Mouse (Mus musculus) liver, adult (tissue): ENCODE results near the gene Rack1.

ENCODE experiments used
- GATA4 ChIP-seq: IDR thresholded peaks from 2 replicates; pipeline ENCODE4 v1.6.1; 2014; ENCODE audit warnings: mild to moderate bottlenecking, low read length; ENCODE audit not compliant: insufficient replicate concordance

Gene Rack1

DNA sequence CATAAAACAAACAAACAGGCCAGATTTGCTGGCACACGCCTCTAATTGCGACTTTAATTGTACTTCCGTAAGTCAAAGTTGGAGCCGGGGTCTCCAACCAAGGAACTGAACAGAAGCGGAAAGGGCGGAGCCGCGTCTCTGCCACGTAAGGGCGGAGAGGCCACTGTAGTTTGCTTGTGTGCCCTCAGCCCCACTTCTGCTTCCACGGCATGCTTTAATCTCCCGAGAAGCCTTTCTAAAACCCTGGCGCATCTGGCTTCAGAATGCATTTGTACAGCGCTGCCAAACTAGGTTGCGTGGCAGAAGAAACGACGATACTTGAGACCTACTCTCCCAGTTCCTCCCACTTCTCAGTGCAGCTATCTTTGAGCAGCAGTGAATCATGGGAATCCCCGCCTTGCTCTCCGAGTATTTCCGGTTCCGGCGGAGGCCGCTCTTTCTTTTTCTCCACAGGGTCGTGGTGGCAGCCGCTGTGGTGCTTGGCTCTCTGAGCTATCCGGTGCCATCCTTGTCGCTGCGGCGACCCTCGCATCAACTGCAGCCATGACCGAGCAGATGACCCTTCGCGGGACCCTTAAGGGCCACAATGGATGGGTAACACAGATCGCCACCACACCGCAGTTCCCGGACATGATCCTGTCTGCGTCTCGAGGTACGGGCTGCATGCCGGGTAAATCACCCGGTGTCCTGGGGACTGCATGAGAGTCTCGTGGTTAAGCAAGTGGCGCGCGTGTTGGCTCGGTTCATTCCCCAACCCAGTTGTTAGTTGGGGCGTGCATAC lies at the start of gene Rack1:
Gene Rack1, plus strand, starts transcription at position 412 of the 781 bp plus-strand sequence.
- peak; percentile 89; the same call in 1 of the 2 replicates for TF ChIP-seq GATA4

DNA sequence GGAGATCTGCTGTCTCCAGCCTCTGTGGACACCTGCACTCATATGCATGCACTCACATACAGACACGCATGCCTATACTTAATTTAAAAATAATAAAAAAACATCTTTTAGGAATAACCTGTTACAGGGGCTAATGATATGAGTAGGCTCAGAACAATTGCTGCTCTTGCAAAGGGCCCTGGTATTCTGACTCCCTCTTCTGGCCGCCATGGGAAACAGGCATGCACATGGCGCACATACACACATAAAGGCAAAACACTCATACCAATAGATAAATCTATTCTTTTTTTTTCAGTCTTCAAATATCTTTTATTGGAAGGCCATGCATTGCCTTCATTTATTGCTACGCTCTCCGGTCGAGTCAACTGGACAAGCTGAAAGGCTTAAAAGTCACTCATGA lies 49.7 kb upstream of the Rack1 start:
- no peak for TF ChIP-seq GATA4

DNA sequence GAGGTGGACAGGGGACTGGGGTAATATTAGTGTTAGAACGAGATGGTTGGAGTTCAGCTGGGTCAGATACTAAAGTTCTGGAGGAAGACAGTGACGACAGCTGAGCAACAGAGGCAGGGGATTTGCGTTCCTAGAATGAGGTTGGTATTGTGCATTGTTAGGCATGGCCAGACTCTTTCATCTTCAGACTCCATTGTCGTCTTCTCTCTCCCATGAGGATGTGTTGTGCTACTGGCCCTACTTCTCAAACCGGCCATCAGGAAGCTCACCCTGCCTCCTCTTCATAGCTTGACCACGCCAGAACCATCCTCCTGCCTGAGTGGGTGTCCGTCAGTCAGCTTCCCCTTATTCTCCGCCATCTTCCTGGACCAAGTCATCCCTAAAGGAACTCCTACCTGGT lies 41.1 kb upstream of the Rack1 start:
- TF ChIP-seq GATA4, result no peak

DNA sequence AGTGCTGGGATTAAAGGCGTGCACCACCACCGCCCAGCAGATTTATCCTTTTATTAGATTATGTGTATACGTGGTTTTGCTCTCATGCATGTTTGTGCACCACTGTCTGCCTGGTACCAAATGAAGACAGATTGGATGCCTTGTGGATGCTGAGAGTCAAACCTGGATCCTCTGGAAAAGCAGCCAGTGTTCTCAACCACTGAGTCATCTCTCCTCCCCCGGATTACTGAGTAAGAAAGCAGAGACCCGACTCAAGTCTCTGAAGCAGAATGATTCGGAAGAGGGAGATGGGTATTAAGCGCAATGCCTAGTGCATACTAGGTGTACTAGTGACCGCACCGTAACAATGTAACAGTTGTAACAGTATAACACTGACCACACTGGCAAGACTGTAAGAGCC lies 36.0 kb upstream of the Rack1 start:
- TF ChIP-seq GATA4, result no peak

DNA sequence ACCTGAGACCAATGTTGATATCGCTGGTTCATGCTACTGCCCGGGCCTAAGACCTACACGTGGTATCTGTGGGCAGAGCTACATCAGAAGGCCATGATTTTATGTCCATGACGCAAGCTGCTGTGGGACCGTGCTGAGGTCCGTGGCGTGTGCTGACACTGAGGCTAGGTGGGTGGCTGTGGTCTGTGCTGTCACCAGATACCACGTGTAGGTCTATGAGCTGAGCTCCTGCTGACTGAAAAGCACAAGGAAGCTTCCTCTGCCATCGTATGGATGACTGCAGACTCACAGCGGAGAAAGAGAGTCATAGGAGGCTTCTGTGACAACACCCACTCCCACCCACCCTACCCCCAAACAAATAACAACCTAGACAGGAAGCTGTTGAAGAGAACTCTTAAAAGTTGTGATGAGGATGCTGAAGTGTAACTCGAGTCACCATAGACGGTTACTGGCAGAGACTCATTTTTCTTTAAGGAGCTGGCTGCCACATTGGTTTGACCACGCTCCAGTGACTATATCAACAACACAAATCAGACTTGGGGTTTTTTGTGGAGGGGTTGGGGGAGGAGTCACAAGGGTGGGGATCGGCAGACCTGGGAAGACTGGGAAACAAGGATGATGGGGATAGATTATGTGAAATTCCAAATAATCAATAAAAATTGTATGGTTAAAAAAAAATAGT lies 32.8 kb upstream of the Rack1 start:
- TF ChIP-seq GATA4, result no peak

DNA sequence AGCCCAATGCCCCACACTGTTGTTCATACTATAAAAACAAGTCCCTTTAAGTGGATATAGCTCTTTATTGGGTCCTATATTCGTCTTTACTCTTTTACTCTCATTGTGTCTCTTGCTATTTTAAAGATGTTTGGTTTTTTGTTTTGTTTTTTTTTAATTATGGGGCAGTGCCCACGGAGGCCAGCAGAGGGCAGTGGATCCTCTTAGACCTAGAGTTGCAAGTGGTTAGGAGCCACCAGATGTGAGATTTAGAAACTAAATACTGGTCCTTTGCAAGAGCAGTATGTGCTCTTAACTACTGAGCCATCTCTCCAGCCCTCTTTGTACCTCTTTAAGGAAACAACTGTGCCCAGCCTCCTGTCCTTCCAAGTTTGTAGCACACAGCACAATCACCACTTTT lies 28.4 kb upstream of the Rack1 start:
- TF ChIP-seq GATA4, result no peak

DNA sequence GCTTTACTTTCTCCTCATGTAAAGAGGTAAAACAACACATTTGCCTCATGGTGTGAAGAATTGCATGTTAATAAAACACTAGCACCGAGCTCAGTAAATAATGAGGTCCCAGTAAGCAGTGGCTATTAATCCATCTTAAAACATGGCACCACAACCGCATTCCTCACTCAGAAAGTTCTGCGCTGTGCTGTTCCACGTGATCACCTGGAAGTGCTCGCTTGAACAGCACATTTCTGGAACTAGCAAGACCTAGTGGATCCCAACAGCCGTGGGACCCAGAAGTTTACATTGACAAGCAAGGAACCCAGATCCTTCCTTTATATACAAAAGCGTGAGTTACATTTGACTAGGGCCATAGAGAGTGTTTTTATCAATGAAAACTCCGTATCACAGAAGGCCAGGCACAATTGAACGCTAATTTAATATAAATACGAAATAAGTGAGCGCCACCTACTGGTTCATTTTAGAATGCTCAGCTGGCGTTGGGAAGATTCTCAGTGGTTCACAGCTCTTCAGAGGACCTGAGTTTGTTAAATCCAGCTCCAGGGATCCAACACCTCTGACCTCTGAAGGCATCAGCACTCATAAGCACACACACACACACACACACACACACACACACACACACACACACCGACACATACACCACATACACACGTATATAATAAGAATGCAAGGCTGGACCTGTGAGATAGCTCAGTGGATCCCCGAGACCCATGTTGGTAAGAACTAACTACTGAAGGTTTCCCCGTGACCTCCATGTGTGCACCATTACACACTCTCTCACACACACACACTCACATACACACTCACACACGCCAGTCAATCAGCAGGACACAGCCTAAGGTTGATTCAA lies 25.5 kb upstream of the Rack1 start:
- no peak for TF ChIP-seq GATA4

DNA sequence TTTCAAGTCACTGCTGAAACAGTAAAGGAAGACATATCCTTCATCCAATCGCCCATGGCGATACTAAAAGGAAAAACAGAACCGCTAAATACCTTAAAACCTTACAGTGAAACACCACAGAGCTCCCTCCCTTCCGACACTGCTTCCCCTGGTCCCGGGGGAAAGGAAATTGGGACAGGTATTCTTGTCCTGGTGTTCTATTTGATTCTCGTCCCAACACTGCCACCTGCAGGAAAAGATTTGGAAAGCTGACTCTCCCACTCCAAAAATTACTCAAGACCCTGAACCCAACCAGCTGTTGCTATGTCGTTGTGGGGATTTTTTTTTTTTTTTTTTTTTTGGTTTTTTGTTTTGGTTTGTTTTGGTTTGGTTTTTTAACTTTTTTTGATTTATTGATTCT lies 24.6 kb upstream of the Rack1 start:
- TF ChIP-seq GATA4, result no peak

DNA sequence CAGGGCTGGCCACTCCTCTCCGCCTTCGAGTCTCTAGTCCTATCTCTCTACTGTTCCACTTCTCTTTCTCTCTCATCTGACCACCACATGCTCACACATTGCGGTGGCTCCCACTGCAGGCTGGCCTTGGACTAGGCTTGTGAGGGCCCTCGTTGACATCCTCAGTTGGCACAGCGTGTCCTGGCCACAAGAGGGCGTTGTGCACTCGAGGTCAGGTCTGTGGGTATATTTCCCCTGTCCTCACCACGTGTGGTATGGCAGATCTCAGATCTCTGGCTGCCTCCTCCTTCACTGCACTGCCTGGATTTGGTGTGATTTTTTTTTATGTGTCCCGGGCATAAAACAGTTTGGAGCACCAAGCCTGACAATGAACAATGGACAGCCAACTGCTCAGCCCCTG lies 23.5 kb upstream of the Rack1 start:
- no peak for TF ChIP-seq GATA4

DNA sequence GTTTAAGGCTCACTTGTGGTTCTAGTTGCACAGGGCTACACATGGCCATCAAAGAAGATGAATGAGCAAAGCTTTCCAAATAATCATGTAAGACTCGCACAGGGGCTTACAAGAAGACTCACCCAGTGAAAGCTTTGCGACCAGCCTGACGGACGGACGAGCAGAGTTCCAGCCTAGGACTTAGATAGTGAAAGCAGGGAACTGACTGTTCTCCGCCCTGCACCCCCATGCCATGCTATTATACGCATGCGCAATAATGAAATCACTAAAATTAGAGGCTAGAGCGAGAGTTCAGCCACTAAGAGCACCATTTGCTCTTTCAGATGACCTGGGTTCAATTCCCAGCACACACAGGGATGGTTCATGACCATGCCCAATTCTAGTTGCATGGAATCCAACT lies 22.8 kb upstream of the Rack1 start:
- TF ChIP-seq GATA4, result no peak

DNA sequence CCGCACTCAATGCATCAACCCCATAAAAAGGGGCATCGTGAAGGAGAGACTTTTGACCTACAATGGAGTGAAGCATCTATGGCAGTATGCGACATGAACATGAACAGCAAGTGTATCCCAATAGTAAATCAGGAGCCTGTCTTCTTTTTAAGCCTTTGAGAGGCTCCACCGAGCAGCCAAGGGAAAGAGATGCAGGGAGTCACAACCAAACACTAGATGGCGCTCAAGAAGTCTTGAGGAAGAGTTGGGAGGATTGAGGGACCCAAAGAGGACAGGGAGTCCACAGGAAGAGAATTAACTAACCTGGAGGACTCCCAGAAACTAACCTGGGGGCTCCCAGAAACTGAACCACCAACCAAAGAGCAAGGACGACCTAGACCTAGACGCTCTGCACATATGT lies 20.7 kb upstream of the Rack1 start:
- TF ChIP-seq GATA4, result no peak

DNA sequence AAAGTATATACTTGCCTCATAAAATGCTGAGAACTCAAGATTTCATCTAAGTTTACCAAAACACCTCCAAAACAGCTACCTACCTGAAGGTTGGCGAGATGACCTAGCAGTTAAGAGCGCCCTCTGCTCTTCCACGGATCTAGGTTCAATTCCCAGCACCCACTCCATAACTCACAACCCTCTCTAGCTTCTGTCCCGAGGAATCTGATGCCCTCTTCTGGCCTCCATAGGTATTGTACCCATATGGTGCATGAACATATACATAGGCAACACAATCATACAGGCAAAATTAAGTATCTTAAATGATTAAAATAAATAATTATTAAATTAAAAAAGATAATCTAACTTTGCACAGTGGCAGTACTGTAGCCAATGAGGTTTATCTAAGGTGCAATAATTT lies 17.9 kb upstream of the Rack1 start:
- no peak for TF ChIP-seq GATA4

DNA sequence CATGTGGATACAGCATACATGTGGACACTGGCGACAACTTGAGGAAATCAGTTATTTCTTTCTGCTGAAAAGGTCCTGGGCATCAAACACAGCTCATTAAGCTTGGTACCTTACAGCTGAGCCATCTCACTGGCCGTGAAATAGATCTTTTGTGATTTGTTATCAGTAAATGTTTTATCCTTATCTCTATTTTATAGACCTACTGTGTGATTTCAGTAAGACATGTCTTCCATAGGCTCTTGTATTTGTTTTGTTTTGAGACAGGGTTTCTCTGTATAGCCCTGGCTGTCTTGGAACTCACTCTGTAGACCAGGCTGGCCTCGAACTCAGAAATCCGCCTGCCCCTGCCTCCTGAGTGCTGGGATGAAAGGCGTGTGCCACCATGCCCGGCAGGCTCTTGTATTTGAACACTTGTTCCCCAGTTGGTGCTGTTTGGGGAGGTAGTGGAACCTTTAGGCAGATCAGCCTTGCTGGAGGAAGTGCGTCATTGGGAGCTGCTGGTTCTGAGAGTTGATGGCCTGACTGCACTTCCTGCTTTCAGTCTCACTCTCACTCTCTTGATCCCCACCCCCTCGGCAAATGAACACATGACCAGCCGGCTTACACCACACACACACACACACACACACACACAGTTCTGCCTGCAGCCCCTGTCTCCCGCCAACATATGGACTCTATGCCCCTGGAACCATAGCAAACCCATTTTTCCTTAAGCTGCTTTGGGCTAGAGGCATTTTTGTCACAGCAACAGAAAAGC lies 12.5 kb upstream of the Rack1 start:
- no peak for TF ChIP-seq GATA4

DNA sequence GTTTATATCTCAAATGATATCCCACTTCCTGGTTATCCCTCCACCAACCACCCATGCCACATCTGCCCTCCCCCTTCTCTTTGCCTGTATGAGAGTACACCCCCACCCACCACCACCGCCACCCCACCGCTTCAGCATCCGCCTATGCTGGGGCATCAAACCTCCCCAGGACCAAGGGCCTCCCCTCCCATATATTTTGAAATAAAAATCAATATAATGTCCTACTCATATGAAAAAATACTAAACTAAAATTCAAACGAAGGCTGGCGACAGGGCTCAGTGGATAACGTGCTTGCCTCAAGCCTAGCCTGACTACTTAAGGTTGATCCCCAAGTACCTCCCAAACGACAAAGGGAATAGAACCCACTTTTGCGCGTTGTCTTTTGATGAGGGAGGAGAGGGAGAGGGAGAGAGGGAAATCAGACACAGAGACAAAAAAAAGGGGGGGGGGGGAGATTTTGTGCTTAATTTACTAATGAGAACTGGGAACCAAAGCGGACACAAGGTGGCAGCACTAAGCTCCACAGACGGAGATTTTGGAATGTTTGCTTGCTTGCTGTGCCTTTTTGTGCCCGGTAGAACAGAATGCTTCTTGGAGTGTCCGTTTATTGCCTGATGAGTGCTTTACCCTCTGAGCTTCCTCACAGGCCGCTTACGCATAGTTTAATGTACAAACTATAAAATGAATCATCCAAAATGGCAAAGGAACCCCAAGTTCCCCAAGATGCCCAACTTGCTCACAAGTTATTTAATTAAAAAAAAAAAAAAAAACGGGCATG lies 11.6 kb upstream of the Rack1 start:
- no peak for TF ChIP-seq GATA4
